Mouse (Mus musculus) layer of hippocampus, postnatal 10 days (tissue): ENCODE results near the gene Lysmd4. TPM values are rescaled to one million over a fixed set of nuclear protein-coding genes. Genes with fewer than 3 reads are reported as not detected.
"Not testable (repeated sequence)": the region's sequence is repeated elsewhere in the genome, so short reads cannot be mapped to it uniquely, and the experiment has no call there.

Experiments
- DNase-seq, 2 experiments: peaks; one replicate each; pipeline ENCODE4 v3.0.0; 2021; ENCODE audit warnings: low spot score in 2 of 2
- total RNA-seq, 2 experiments: library from RNA; stranded (reverse); gene quantifications; 2 replicates each; pipeline ENCODE4 v1.2.3; 2021

Lysmd4 gene
- total RNA-seq, 2 experiments from 2014 or later: 29.8 to 31.0 TPM

- DNase-seq: peak; percentile 26 to 32
Observed at GRCm38 (mm10) chr7:67230221-67230620, 7.9 kb downstream of the Lysmd4 start.

GRCm38 (mm10) chr7:67230640-67231140 is 8.3 kb downstream of the Lysmd4 start:
- peak in 1 of 2 experiments; percentile 3 for DNase-seq

GRCm38 (mm10) chr7:67232504-67232903 is 10.2 kb downstream of the Lysmd4 start:
- DNase-seq: peak in 1 of 2 experiments; percentile 2

- no peak for DNase-seq
Observed at GRCm38 (mm10) chr7:67234797-67235196, 12.5 kb downstream of the Lysmd4 start.

- no peak for DNase-seq
Observed at GRCm38 (mm10) chr7:67236351-67236750, 14.0 kb downstream of the Lysmd4 start.

GRCm38 (mm10) chr7:67237752-67238151 is 15.4 kb downstream of the Lysmd4 start:
- DNase-seq: no peak

GRCm38 (mm10) chr7:67241969-67242368 is 19.6 kb downstream of the Lysmd4 start:
- DNase-seq: no peak

- DNase-seq: no peak
Observed at GRCm38 (mm10) chr7:67243121-67243893, 21.0 kb downstream of the Lysmd4 start.

GRCm38 (mm10) chr7:67243894-67244282 is 21.5 kb downstream of the Lysmd4 start:
- no peak for DNase-seq

- DNase-seq: no peak
Observed at GRCm38 (mm10) chr7:67245255-67245654, 22.9 kb downstream of the Lysmd4 start.

- DNase-seq: no peak
Observed at GRCm38 (mm10) chr7:67246067-67246466, 23.7 kb downstream of the Lysmd4 start.

- DNase-seq: peak; percentile 34 to 48
Observed at GRCm38 (mm10) chr7:67259828-67260563, 37.7 kb downstream of the Lysmd4 start.

GRCm38 (mm10) chr7:67270447-67270846 is 48.1 kb downstream of the Lysmd4 start:
- DNase-seq: not testable (repeated sequence)

GRCm38 (mm10) chr7:67283581-67283980 is 61.2 kb downstream of the Lysmd4 start:
- DNase-seq: no peak

GRCm38 (mm10) chr7:67287456-67287855 is 65.1 kb downstream of the Lysmd4 start:
- no peak for DNase-seq

- DNase-seq: no peak
Observed at GRCm38 (mm10) chr7:67291356-67291755, 69.0 kb downstream of the Lysmd4 start.

GRCm38 (mm10) chr7:67296419-67296818 is 74.1 kb downstream of the Lysmd4 start:
- no peak for DNase-seq

GRCm38 (mm10) chr7:67304937-67305336 is 82.6 kb downstream of the Lysmd4 start:
- no peak for DNase-seq

GRCm38 (mm10) chr7:67307078-67307477 is 84.7 kb downstream of the Lysmd4 start:
- DNase-seq: no peak

- DNase-seq: no peak
Observed at GRCm38 (mm10) chr7:67308102-67308501, 85.8 kb downstream of the Lysmd4 start.

GRCm38 (mm10) chr7:67310151-67310550 is 87.8 kb downstream of the Lysmd4 start:
- no peak for DNase-seq

- DNase-seq: no peak
Observed at GRCm38 (mm10) chr7:67313200-67313599, 90.9 kb downstream of the Lysmd4 start.
